Mouse (Mus musculus): Measurements from ENCODE around the gene Apopt1. TPM values are rescaled to one million over a fixed set of nuclear protein-coding genes. Genes with fewer than 3 reads are reported as not detected.

The Apopt1 gene
- total RNA-seq, 2 experiments from 2014 or later: 39.8 to 41.6 TPM

- intact Hi-C loops (cut with DNase I): no loop called here
- no peak for DNase-seq (ENCODE audit: low spot score in 2 of 2)
These were observed 77.6 kb downstream of the Apopt1 start for GRCm38 (mm10) chr12:111790631-111791030.

GRCm38 (mm10) chr12:111791474-111792104 lies 78.5 kb downstream of the Apopt1 start:
- intact Hi-C loops (cut with DNase I): no loop called here
- no peak for DNase-seq (ENCODE audit: low spot score in 2 of 2)

GRCm38 (mm10) chr12:111794102-111794501 lies 81.0 kb downstream of the Apopt1 start:
- DNase-seq (ENCODE audit: low spot score in 2 of 2): no peak
- intact Hi-C loops (cut with DNase I): no loop called here

GRCm38 (mm10) chr12:111794526-111795179 lies 81.6 kb downstream of the Apopt1 start:
- DNase-seq (ENCODE audit: low spot score in 2 of 2): no peak
- intact Hi-C loops (cut with DNase I): no loop called here

- intact Hi-C loops (cut with DNase I): no loop called here
- no peak for DNase-seq (ENCODE audit: low spot score in 2 of 2)
These were observed 82.3 kb downstream of the Apopt1 start for GRCm38 (mm10) chr12:111795180-111795895.

- intact Hi-C loops (cut with DNase I): no loop called here
- no peak for DNase-seq (ENCODE audit: low spot score in 2 of 2)
These were observed 84.2 kb downstream of the Apopt1 start for GRCm38 (mm10) chr12:111797251-111797650.

- intact Hi-C loops (cut with DNase I): no loop called here
- DNase-seq (ENCODE audit: low spot score in 2 of 2): no peak
These were observed 85.4 kb downstream of the Apopt1 start for GRCm38 (mm10) chr12:111798493-111798892.

- intact Hi-C loops (cut with DNase I): no loop called here
- no peak for DNase-seq (ENCODE audit: low spot score in 2 of 2)
These were observed 87.6 kb downstream of the Apopt1 start for GRCm38 (mm10) chr12:111800459-111801183.

- no peak for DNase-seq (ENCODE audit: low spot score in 2 of 2)
- intact Hi-C loops (cut with DNase I): no loop called here
These were observed 90.5 kb downstream of the Apopt1 start for GRCm38 (mm10) chr12:111803538-111803937.

Other genes with a start within 250 kb of the Apopt1 start
- gene Gm266, start 227.4 kb upstream of the Apopt1 start, total RNA-seq (2021): 1 to 10 TPM; 4.0 to 4.5 TPM
- gene Eif5, start 175.2 kb upstream of the Apopt1 start, total RNA-seq (2021): 100 to 1,000 TPM; 273 to 278 TPM
- gene Mark3, start 138.7 kb upstream of the Apopt1 start, total RNA-seq (2021): 100 to 1,000 TPM in 1 of 2 experiments, 10 to 100 TPM in 1; 97.1 to 114 TPM
- gene Ckb, start 40.9 kb upstream of the Apopt1 start, total RNA-seq (2021): 1,000 to 10,000 TPM; 1,681 to 2,044 TPM
- gene Trmt61a, start 35.2 kb upstream of the Apopt1 start, total RNA-seq (2021): 10 to 100 TPM; 16.9 to 22.0 TPM
- 10 to 100 TPM; 57.0 to 57.8 TPM for gene Bag5, start within 50 bp of the Apopt1 start, total RNA-seq (2021)
- gene Klc1, start 45.6 kb downstream of the Apopt1 start, total RNA-seq (2021): 100 to 1,000 TPM; 783 to 837 TPM
- 1 to 10 TPM; 4.6 TPM for gene Xrcc3, start 100.6 kb downstream of the Apopt1 start, total RNA-seq (2021)
- 10 to 100 TPM; 22.8 to 23.1 TPM for gene Zfyve21, start 100.9 kb downstream of the Apopt1 start, total RNA-seq (2021)
- gene Ppp1r13b, start 194.8 kb downstream of the Apopt1 start, total RNA-seq (2021): 10 to 100 TPM; 60.8 to 65.6 TPM

All from left cerebral cortex, postnatal 36 days (tissue).